Mouse (Mus musculus) gastrocnemius, postnatal 36 days (tissue): ENCODE measurements around the gene Cdyl. TPM values are rescaled to one million over a fixed set of nuclear protein-coding genes. Genes with fewer than 3 reads are reported as not detected.

ENCODE experiments used
- DNase-seq, 2 experiments: peaks; one replicate each; pipeline ENCODE4 v3.0.0; 2022
- intact Hi-C: fragments of 180-260 bp; cut with DNase I; formaldehyde crosslinking; loops from one replicate; pipeline ENCODE4 v1.15.1; 2025
- total RNA-seq, 2 experiments: library from RNA; stranded (reverse); gene quantifications; 2 replicates each; pipeline ENCODE4 v1.2.3; 2021

The Cdyl gene
- total RNA-seq, 2 experiments from 2014 or later = 4.2 to 5.9 TPM

GRCm38 (mm10) chr13:35681361-35681760, 21.7 kb downstream of the Cdyl start:
- DNase-seq = no peak
- intact Hi-C loops = no loop called here

GRCm38 (mm10) chr13:35686273-35686672, 26.6 kb downstream of the Cdyl start:
- DNase-seq = no peak
- intact Hi-C loops = no loop called here

- intact Hi-C loops = no loop called here
- no peak for DNase-seq
These were observed 29.9 kb downstream of the Cdyl start for GRCm38 (mm10) chr13:35689560-35689959.

GRCm38 (mm10) chr13:35717658-35718057, 58.0 kb downstream of the Cdyl start:
- intact Hi-C loops = no loop called here

GRCm38 (mm10) chr13:35719581-35719980, 59.9 kb downstream of the Cdyl start:
- no peak for DNase-seq
- intact Hi-C loops = no loop called here

More at GRCm38 (mm10) chr13:35717658-35718057, 58.0 kb downstream of the Cdyl start:
- DNase-seq = no peak

- intact Hi-C loops = no loop called here
- DNase-seq = no peak
These were observed 63.4 kb downstream of the Cdyl start for GRCm38 (mm10) chr13:35723073-35723472.

GRCm38 (mm10) chr13:35726025-35726424, 66.4 kb downstream of the Cdyl start:
- intact Hi-C loops = no loop called here
- DNase-seq = no peak

- no peak for DNase-seq
- intact Hi-C loops = no loop called here
These were observed 72.5 kb downstream of the Cdyl start for GRCm38 (mm10) chr13:35732131-35732530.

GRCm38 (mm10) chr13:35732891-35733596, 73.4 kb downstream of the Cdyl start:
- intact Hi-C loops = no loop called here
- no peak for DNase-seq

- DNase-seq = no peak
- intact Hi-C loops = no loop called here
These were observed 77.9 kb downstream of the Cdyl start for GRCm38 (mm10) chr13:35737565-35737964.

- intact Hi-C loops = no loop called here
- no peak for DNase-seq
These were observed 78.6 kb downstream of the Cdyl start for GRCm38 (mm10) chr13:35738210-35738609.

GRCm38 (mm10) chr13:35739473-35739872, 79.8 kb downstream of the Cdyl start:
- intact Hi-C loops = no loop called here
- DNase-seq = no peak

GRCm38 (mm10) chr13:35740301-35741039, 80.8 kb downstream of the Cdyl start:
- DNase-seq = peak; percentile 69 to 79
- intact Hi-C loops = no loop called here

GRCm38 (mm10) chr13:35741040-35741619, 81.5 kb downstream of the Cdyl start:
- peak; percentile 84 to 89 for DNase-seq
- intact Hi-C loops = no loop called here

GRCm38 (mm10) chr13:35741620-35742421, 82.2 kb downstream of the Cdyl start:
- peak in 1 of 2 experiments; percentile 15 for DNase-seq
- intact Hi-C loops = no loop called here

GRCm38 (mm10) chr13:35742696-35743095, 83.1 kb downstream of the Cdyl start:
- intact Hi-C loops = no loop called here
- DNase-seq = no peak

- DNase-seq = no peak
These were observed 83.6 kb downstream of the Cdyl start for GRCm38 (mm10) chr13:35743196-35743595.

GRCm38 (mm10) chr13:35749194-35749593, 89.6 kb downstream of the Cdyl start:
- intact Hi-C loops = no loop called here
- no peak for DNase-seq

More at GRCm38 (mm10) chr13:35743196-35743595, 83.6 kb downstream of the Cdyl start:
- intact Hi-C loops = no loop called here

- intact Hi-C loops = no loop called here
- DNase-seq = no peak
These were observed 90.0 kb downstream of the Cdyl start for GRCm38 (mm10) chr13:35749680-35750079.

GRCm38 (mm10) chr13:35752046-35752445, 92.4 kb downstream of the Cdyl start:
- intact Hi-C loops = no loop called here
- no peak for DNase-seq

GRCm38 (mm10) chr13:35755002-35755401, 95.4 kb downstream of the Cdyl start:
- intact Hi-C loops = no loop called here
- no peak for DNase-seq
